Mouse (Mus musculus) G1E (cell line): ENCODE measurements at regions not wholly inside any gene's neighbourhood (a gene's known extent, or its start where the extent isn't known, plus 50 kb on each side); places are given as distances from the start of the nearest gene placed in this dataset.

ENCODE experiments used
- CTCF ChIP-seq: IDR thresholded peaks from 2 replicates; pipeline ENCODE4 v1.5.1; 2012; ENCODE audit warnings: low read depth, low read length, inconsistent platforms, mixed read lengths
- GATA1 ChIP-seq: IDR thresholded peaks from 2 replicates; pipeline ENCODE4 v1.6.1; 2012; ENCODE audit warnings: borderline replicate concordance, low read length, inconsistent platforms, mixed read lengths
- TAL1 ChIP-seq: conservative IDR thresholded peaks from 2 replicates; pipeline ENCODE4 v1.6.1; 2012; ENCODE audit warnings: low read depth, low read length, inconsistent platforms, mixed read lengths

DNA sequence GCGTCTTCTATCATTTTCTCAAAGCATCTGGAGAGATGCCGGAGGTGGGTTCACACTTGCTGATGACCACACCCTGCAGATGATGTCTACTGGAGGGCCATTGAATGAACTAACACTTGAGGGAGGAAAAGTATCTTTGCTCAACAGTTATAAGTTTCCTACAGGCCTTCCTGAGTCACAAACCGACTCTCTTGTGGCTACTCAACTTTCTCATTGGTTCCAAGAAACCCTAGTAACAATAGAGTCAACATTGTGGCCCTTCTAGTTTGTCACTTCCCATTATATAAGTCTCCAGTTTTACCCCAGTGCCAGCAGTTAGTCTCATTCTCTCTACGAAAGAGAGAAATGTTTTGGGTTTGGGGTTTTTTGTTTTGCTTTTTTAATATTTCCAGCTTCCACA lies 604.1 kb upstream of the Arid1b start:
- TF ChIP-seq CTCF (no peak), GATA1 (no peak), TAL1 (no peak)
